Comparison of ENCODE assay signal across 10 mouse cellular contexts in the genomic region with DNA sequence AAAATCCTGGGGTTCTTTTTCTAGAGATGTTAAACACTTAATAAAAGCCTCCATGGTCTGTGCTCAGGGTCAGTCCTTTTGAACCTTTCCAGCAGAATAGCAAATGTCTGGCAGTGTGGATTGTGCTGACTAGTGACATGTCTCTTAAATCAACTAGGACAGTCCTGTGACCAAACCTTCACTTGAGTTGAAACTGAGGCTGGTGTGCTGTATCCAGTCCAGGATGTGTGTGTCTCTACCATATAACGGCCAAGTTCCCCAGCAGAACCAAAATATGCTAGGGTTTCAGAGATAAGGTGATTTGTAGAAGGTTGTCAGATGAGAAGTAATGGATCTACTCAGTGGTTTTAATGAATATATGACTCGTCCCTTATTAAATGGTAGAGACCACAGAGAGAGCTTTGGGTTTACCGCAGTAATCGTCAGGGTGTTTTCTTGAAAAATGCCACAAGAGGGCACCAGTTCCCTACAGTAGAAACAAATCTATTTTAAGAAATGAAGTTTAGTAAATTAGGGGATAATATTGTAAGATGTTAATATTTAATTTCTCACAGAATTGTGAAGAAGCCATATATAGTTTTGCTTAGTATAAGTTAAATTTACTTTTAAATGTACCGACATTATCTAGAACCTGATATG. TPM values are rescaled to one million over a fixed set of nuclear protein-coding genes. Genes with fewer than 3 reads are reported as not detected.
A peak's percentile ranks its signal among the peaks of the same experiment; 100 is the strongest.
DNase-seq lines count a peak whose midpoint lies in the region; TF ChIP-seq lines count a peak whose summit lies in the region.
"Had no signal": no experiment of that assay in that cellular context is flagged by ENCODE, and none has a peak within 500 bp of the region (broad histone marks: within the 10 kb centered on the region; RNA-seq: fewer than 3 reads in every experiment).

No protein-coding gene starts in this region.

- peak; percentile 28 to 66 (median 46); a peak in 5 of 6 replicates for TF ChIP-seq CTCF in MEL (IDR thresholded peaks at IDR 0.05 in 2 of 3, conservative IDR thresholded peaks at IDR 0.05 in 1 of 3; ENCODE audit: control insufficient read depth in 1 of 3, insufficient read depth in 1 of 3, low read depth in 2 of 3, low read length in 3 of 3, poor library complexity in 1 of 3, severe bottlenecking in 1 of 3)

- H3K4me3 ChIP-seq in MEL (ENCODE audit: control insufficient read depth in 1 of 2, insufficient read depth in 1 of 2, low read depth in 2 of 2, low read length in 2 of 2): no peak overlapping the region
- H3K4me3 ChIP-seq: erythroblast, embryonic 14.5 days; limb, embryonic 12.5 days had no signal

- H3K79me2 ChIP-seq in MEL (ENCODE audit: control insufficient read depth, insufficient read depth, low read length, poor library complexity): no peaks in the 10 kb centered on the region

- no peaks in the 10 kb centered on the region for H3K9me3 ChIP-seq in MEL (replicated peaks; ENCODE audit: insufficient read depth, low read length)
- H3K9me3 ChIP-seq: limb, embryonic 12.5 days had no signal

- intact Hi-C loops in left cerebral cortex, postnatal 14 days (cut with DNase I): no loop called here
- intact Hi-C loops in left cerebral cortex, postnatal 4 days (cut with DNase I): loop anchor here (5.0 to 10.0 kb wide), 3 partner anchors 181 to 1391 kb away; partner anchors contain the start of gene Fjx1

- peak; percentile 72 for TF ChIP-seq RAD21 in MEL (IDR thresholded peaks at IDR 0.05; ENCODE audit: low read depth, low read length)

- no peaks in the 10 kb centered on the region for H3K27me3 ChIP-seq in MEL (ENCODE audit: control insufficient read depth in 1 of 2, insufficient read depth in 2 of 2, low read length in 2 of 2)
- H3K27me3 ChIP-seq: limb, embryonic 12.5 days had no signal

- peak; percentile 37 for DNase-seq in cerebellum, adult 9-10 months
- no peak for DNase-seq in cerebellum, adult 9-11 months
- DNase-seq in left cerebral cortex, postnatal 14 days (ENCODE audit: low spot score in 2 of 2): peak; percentile 36 to 55
- DNase-seq in left cerebral cortex, postnatal 4 days: no peak
- DNase-seq in MEL (ENCODE audit: low read depth, low spot score): peak; percentile 49
- peak; percentile 27 for DNase-seq in heart, postnatal 4 days
- peak; percentile 17 for DNase-seq in retina, postnatal 7 days (ENCODE audit: low read depth, low spot score)
- no peak for DNase-seq in testis, postnatal 14 days (ENCODE audit: low spot score)

- no peak overlapping the region for H3K27ac ChIP-seq in MEL (ENCODE audit: control insufficient read depth, low read depth, low read length)
- H3K27ac ChIP-seq: limb, embryonic 12.5 days had no signal

- peaks cover 0 to 2% of the 10 kb centered on the region in 2 experiments; a peak in 1 of 4 replicates for H3K4me1 ChIP-seq in MEL (ENCODE audit: control insufficient read depth in 1 of 2, insufficient read depth in 2 of 2, low read length in 2 of 2)
- H3K4me1 ChIP-seq: limb, embryonic 12.5 days had no signal

- no peak overlapping the region for H3K9ac ChIP-seq in MEL (ENCODE audit: control insufficient read depth, low read depth, low read length, poor library complexity, severe bottlenecking)
- H3K9ac ChIP-seq: limb, embryonic 12.5 days had no signal

- no peak for TF ChIP-seq EP300 in MEL (IDR thresholded peaks at IDR 0.05; ENCODE audit: low read depth in 1 of 2, low read length in 2 of 2)

- no peak for TF ChIP-seq POLR2A in MEL (IDR thresholded peaks at IDR 0.05; ENCODE audit: control insufficient read depth in 1 of 2, insufficient read depth in 1 of 2, low read depth in 1 of 2, low read length in 2 of 2, poor library complexity in 1 of 2)

- peaks cover 0 to 7% of the 10 kb centered on the region in 2 experiments; a peak in 2 of 4 replicates for H3K36me3 ChIP-seq in MEL (ENCODE audit: control insufficient read depth in 1 of 2, insufficient read depth in 2 of 2, low read length in 2 of 2)

TF ChIP-seq in MEL, 35 proteins besides CTCF, POLR2A, EP300 and RAD21:
- TF ChIP-seq USF1 (IDR thresholded peaks at IDR 0.05; ENCODE audit: low read depth, low read length) (no peak), SMC3 (IDR thresholded peaks at IDR 0.05; ENCODE audit: low read depth, low read length) (peak; percentile 50), POLR2AphosphoS5 (IDR thresholded peaks at IDR 0.05; ENCODE audit: borderline replicate concordance, low read depth, low read length) (no peak), ZMIZ1 (IDR thresholded peaks at IDR 0.05; ENCODE audit: low read depth, low read length) (no peak), ZC3H11A (IDR thresholded peaks at IDR 0.05; ENCODE audit: low read depth, low read length) (peak; percentile 41; the same call in 1 of the 2 replicates)

RNA-seq across cellular contexts. Expression of gene Traf6, which starts 15.5 kb away (rescaled TPM):
- total RNA-seq in left cerebral cortex, postnatal 14 days (2021): 1 to 10 TPM; 9.0 to 9.3 TPM
- 10 to 100 TPM; 13.9 to 17.7 TPM for total RNA-seq in left cerebral cortex, postnatal 4 days (2021)
- total RNA-seq in MEL (2012; rRNA removed): 11.8 and 12.7 TPM in 2 replicates
- polyA plus RNA-seq in MEL (2012; ENCODE audit: insufficient read depth in 1 of 2, insufficient read length in 2 of 2, low read depth in 1 of 2, low replicate concordance in 2 of 2, missing spikeins in 1 of 2): 10 to 100 TPM in 1 of 2 experiments, not detected in 1; 18.0 TPM
- 10 to 100 TPM; 14.3 to 15.0 TPM for total RNA-seq in heart, postnatal 4 days (2021)

RNA-seq across cellular contexts. Expression of gene B230118H07Rik, which starts 44.4 kb away (rescaled TPM):
- 10 to 100 TPM; 21.2 to 24.3 TPM for total RNA-seq in left cerebral cortex, postnatal 14 days (2021)
- total RNA-seq in left cerebral cortex, postnatal 4 days (2021): 10 to 100 TPM; 21.1 to 24.9 TPM
- 30.6 and 31.2 TPM in 2 replicates for total RNA-seq in MEL (2012; rRNA removed)
- polyA plus RNA-seq in MEL (2012; ENCODE audit: insufficient read depth in 1 of 2, insufficient read length in 2 of 2, low read depth in 1 of 2, low replicate concordance in 2 of 2, missing spikeins in 1 of 2): 10 to 100 TPM in 1 of 2 experiments, not detected in 1; 22.4 TPM
- total RNA-seq in heart, postnatal 4 days (2021): 10 to 100 TPM; 44.8 to 48.7 TPM

RNA-seq across cellular contexts. Expression of gene Rag1, which starts 44.4 kb away (rescaled TPM):
- total RNA-seq in left cerebral cortex, postnatal 14 days (2021): under 1 TPM; 0.27 to 0.37 TPM
- total RNA-seq in left cerebral cortex, postnatal 4 days (2021): under 1 TPM; 0.42 to 0.44 TPM
- total RNA-seq in MEL (2012; rRNA removed): under 0.01 TPM in 1 of 2 replicates, not detected in the other
- polyA plus RNA-seq in MEL (2012; ENCODE audit: insufficient read depth in 1 of 2, insufficient read length in 2 of 2, low read depth in 1 of 2, low replicate concordance in 2 of 2, missing spikeins in 1 of 2): not detected
- under 1 TPM; 0.09 to 0.41 TPM for total RNA-seq in heart, postnatal 4 days (2021)
- polyA plus RNA-seq: erythroblast, embryonic 14.5 days had no signal

Comparison
In these comparisons a context has a peak if more than half of its experiments do, and no peak if none do; other contexts are left out.
1. DNase-seq: peak in cerebellum, adult 9-10 months (single experiment), left cerebral cortex, postnatal 14 days (2 of 2), MEL (single experiment), heart, postnatal 4 days (single experiment) and retina, postnatal 7 days (single experiment); none in cerebellum, adult 9-11 months (single experiment), left cerebral cortex, postnatal 4 days (single experiment) and testis, postnatal 14 days (single experiment).